Mouse (Mus musculus): ENCODE results near the gene Pdgfb.

The Pdgfb gene

DNA sequence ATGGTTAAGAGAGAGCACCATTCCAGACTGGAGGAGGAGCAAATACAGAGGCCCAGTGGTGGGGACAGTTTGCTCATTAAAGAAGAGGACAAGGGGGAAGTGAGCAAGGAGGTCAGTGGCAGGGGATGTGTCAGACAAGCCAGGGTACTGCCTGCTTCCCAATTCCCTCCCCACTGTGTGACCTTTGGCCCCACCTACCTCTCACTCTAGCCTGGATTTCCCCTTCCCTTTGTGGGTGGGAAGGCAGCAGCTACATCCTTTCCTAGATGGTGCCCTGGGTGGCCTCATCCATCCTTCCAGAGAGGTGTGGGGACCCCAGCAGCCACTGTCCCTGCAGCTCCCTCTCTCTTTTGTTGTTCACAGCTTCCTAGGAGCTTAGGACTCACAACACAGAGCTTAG is 20.1 kb upstream of the Pdgfb start:
- DNase-seq (ENCODE audit: low read depth, low spot score) = no peak

DNA sequence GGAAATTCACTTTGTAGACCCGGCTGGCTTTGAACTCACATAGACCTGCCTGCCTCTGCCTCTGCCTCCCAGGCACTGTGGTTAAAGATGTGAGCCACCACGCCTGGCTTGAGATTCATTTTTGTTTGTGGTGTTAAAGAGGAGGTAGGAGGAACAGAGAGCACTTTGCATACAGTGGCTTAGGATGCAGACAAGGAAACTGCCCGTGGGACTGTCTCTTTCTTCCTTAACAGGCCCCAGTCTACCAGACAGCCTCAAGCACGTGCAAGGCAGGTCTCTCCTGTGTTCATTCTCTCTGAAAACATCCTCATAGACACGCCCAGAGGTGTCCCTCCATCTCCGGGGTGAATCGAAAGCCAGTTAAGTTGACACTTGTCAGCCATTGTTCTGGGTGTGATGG is 19.6 kb upstream of the Pdgfb start:
- DNase-seq (ENCODE audit: low read depth, low spot score) = no peak

DNA sequence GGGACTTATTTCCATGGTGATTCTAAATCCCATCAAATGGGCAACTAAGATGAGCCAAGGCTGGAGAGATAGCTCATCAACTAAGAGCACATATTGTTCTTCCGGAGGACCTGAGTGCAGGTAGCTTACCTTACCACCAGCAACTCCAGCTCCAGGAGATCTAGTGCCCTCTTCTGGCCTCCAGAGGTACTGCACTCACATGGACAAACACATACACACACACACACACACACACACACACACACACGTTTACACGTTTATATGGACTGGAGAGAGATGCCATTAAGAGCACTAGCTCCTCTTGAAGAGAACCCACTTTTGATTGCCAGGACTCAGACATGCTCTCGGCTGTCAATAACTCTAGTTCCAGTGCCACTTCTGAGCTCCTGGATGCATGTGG is 16.4 kb upstream of the Pdgfb start:
- DNase-seq (ENCODE audit: low read depth, low spot score) = no peak

DNA sequence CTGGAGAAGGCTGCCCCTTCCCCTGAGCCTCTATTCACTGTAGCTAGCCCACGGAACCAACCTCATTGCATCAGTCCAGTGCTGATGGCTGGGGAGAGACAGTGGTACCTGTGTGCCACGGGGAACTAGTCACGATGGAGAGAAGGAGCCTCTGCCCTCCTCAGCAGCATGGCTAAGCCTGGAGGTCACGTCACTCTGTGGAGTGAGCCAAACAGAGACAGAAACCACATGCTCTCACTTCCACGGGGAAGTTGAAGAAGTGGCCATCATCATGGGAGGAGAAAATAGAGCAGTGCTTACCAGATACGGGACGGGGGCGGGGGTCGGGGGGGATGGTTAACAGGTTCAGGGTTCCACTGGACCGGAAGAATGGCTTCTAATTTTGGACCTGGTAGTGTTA is 15.6 kb upstream of the Pdgfb start:
- DNase-seq (ENCODE audit: low read depth, low spot score) = no peak

DNA sequence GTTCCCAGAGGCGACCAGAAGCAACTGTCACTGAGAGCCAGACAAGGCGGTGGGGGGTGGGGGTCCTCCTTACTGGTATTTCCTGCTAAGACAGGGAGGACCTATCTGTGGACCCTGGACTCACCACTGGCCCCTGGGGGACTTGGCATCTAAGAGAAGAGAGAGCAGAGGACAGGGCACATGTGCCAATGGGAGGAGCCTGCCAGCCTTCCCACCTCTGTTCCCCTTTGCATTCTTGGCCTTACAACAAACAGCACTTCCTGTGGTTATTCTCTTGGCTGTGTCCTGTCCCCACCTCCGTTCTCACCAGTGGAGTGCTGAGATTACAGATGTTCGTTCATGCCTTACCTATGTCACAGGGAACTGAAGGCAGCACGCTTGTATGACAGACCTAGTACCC is 14.1 kb upstream of the Pdgfb start:
- DNase-seq (ENCODE audit: low read depth, low spot score) = no peak

DNA sequence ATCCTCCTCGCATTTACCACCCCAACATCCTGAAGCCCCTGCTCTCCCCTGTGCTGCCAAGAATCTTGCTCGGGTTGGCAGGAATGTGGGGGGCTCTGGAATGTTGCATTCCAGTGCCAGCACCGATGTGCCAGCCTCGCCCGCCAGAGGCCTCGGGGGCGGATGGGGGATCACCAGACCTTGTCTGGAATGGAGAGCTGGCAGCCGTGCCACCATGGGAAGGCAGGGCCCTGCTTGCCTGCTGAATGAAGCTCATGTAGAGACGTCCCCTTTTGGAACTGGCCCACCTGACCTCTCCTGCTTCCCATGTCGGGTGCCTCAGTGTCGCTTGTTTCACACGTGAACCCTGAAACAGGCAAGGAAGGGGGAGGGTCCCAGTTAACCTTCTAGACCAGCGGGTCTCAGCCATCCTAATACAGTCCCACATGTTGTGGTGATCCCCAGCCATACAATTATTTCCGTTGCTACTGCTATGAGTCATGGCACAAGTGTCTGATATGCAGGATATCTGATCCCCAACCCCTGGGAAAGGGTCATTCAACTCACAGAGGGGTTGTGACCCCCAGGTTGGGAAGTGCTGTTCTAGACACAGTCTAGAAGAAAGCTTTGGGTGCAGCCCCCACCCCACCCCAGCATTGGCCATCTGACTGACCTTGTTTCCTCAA is 12.0 kb upstream of the Pdgfb start:
- no peak for DNase-seq (ENCODE audit: low read depth, low spot score)

DNA sequence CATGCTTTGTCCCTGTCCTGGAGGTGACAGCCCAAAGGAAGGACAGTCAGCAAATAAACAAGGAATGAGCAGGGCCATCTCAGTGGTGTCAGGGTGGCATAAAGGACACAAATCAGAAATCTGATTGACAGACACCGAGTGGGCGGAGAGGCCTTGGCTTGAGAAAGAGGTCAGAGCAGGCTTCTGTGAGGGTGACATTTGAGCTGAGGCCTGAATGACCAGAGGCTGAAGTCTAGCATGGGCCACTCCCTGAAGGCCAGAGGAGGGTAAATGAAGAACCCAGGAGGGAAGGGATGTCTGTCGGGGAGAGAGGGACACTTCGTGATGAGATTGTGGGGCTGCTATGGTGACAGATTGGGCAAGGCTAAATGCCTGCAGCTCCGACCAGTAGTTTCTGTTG is 11.3 kb upstream of the Pdgfb start:
- no peak for DNase-seq (ENCODE audit: low read depth, low spot score)

DNA sequence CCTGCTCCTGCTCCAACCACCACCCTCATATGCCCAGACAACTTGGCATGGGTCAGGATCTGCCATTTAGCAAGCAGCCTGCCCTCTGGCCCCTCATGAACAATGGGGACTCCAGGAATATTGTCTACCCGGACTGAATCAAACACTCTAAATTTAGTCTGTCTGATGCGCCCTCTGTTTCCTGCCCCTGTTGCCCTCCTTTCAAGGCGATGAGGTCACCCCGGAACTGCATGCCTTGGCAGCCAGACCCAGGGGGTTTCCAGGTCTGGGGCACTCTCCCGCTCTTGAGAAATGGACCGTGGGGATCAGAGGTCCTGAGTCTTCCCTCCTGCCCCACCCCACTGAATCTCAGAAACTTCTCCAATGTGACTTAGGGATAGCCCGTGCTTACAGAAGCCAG is 10.8 kb upstream of the Pdgfb start:
- DNase-seq (ENCODE audit: low read depth, low spot score) = no peak

DNA sequence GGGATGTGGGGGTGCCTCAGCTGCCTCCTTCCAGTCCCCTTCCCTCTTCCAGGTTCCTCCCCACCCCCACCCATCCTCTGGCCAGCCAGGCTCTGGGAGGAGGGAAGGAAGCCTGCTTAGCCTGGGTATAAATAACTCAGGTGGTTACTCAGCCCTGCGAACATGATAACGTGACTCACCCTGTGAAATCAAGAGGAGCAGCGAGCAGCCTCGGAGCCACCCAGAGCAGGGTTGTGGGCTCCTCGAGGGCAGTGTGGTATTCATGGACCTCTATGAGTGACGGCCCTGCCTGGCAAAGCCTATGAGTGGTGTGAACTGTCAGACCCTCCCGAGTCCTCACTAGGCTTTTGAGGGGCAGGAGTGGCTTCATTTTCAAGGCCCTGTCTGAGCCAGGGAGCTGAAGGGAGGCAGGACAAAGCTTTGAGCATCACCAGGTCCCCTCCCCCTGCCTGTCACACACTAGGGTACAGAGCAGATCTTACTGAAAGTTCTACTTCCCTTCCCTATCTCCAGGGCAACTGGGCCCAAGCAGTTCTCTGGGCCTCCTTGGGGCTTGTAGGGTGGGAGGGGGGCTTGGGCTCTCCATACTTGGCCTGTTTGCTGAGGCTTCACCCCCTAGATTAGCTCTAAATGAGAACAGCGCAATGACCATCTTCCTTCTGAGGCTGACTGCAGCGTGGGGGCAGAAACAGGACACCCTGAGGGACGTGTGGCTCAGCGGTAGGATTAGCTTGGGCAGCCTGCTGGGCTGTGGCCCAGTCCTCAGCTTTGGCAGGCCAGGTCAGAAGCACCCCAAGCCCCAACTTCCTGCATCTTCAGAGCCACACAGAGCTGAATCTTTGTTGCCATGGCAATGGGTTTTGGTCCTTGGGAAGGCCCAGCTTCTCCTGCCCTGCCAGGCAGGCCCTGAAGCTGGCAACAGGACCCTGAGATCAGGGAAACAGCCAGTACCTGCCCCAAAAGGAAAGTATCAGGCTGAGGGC is 9.8 kb upstream of the Pdgfb start:
- no peak for DNase-seq (ENCODE audit: low read depth, low spot score)

DNA sequence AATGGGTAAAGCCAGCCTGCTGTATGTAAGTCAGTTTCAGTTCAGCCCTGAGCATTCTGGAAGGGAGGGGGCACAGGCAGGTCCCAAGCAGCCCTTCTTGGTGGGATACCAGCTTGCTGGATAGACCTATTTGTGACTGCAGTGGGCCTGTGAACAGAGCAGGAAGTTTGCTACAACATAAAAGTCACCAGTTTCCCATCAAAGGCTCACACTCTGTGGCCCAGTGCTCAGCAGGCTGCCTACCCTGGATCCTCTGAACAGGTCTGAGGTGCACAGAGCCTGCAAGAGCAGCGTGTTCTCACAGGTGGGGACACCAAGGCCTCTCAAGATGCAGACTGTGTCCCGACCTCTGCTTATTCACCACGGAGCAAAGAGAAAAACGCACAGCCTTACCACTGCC is 5.7 kb upstream of the Pdgfb start:
- no peak for DNase-seq (ENCODE audit: low read depth, low spot score)

DNA sequence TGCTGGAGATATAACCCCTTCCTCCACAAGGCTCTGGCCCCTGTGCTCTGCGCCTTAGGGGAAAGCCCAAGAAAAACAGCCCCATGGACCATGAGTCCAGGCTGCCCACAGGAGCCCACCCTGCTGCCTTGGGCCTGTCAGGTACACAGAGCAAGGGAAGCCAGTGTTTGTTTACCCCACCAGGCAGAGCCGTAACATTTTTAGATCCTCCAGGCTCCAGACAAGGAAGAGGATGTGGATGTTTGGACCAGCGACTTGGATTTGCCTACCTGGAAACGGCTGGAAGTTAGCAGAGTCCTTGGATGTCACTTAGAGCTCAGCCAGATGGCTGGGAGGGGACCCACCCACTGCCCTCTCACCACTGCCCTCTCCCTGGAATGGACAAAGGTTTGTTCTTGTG is 4.8 kb upstream of the Pdgfb start:
- no peak for DNase-seq (ENCODE audit: low read depth, low spot score)

DNA sequence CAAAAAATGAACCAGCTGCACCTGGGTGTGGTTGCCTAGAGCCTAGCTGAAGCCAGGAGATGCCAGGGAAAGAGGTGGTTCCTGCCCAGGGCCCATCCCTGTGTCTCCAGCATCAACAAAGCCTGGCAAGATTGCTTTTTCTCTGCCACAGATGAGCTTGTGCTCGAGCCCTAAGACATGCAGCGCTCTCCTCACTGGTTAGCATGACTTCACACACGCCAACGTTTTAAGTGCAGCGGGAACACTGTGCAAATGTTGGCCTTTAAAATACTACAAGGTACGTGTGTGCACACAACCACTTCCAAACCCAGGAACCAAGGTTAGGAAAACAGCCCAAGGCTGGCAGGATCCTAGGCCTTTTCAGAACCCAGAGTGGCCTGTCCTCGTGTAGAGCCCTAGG is 4.4 kb upstream of the Pdgfb start:
- DNase-seq (ENCODE audit: low read depth, low spot score) = no peak

DNA sequence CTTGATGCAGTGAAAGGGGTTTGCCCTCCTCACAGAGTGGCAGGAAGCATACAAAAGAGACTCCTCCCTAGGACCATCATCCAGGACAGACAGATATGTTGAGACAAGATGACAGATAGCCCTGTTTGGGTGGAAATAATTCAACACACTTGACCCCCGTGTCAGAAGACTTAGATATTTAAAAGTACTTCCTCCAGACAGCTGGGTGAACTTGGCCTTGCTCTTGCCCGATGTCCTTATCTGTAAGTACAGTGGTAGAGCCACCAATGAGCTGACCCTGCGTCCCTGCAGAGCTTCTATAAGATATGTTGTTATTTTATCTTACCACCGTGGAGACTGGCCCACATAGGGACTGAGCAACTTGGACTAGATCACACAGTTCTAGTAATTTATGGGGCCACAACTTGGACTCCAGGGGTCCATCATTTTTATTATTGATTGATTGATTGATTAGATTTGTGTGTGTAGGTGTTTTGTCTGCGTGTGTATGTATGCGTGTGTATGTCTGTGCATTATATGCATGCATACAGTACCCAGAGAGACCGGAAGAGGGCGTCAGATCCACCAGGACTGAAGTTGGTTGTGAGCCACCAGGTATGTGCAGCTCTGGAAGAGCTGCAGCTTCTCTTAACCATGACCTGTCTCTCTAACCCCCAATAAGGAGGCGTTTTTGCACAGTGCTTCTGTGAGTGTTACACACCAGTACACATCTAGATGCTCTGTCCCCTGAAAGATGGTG is 2.0 kb upstream of the Pdgfb start:
- no peak for DNase-seq (ENCODE audit: low read depth, low spot score)

DNA sequence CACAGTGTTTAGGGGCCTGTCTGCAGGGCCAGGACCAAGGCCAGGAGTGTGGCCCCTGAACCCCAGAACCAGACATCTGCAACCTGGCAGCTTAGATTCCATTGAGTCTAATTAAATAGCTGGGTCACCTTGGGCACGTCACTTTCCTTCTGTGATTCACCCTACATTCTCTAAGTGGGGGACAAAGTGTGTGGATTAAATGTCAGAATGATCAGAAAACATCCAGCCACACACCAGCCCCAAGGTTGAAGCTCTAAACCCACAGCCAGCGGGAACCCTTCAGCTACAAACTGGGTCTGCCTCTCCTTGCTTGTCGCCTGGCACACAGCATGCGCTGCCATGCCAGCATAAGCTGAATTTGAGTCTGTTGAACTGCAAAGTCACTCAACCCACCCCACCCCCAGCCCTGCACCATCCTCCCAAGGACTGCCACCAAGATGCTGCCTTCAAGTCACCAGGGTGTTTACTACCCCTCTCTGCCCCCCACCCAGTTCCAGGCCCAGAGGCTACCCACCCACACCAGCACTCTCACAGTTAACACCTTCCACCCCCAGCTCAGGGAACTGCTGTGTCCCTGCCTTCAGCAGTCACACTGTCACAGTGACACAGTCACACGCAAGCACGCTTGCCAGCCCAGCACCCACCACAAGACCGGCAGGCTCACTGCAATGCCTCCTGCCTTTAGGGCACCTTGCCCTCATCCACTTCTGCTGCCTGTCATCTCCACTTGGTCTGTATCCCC is 605 bp upstream of the Pdgfb start:
- DNase-seq (ENCODE audit: low read depth, low spot score) = no peak

DNA sequence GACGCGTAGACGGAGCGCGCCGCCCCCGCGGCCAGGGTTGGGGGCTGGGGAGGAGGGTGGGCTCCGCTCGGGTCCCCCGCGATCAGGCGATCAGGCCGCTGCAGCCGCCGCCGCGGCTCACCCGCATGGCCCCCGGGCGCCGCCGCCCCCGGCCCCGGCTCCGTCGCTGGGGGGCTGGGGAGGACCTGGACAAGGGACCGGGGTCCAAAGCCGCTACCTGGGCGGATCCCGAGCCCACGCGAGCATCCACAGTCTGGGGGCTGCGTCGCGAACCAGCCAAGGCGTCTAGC is 801 bp downstream of the Pdgfb start:
- DNase-seq (ENCODE audit: low read depth, low spot score) = no peak

DNA sequence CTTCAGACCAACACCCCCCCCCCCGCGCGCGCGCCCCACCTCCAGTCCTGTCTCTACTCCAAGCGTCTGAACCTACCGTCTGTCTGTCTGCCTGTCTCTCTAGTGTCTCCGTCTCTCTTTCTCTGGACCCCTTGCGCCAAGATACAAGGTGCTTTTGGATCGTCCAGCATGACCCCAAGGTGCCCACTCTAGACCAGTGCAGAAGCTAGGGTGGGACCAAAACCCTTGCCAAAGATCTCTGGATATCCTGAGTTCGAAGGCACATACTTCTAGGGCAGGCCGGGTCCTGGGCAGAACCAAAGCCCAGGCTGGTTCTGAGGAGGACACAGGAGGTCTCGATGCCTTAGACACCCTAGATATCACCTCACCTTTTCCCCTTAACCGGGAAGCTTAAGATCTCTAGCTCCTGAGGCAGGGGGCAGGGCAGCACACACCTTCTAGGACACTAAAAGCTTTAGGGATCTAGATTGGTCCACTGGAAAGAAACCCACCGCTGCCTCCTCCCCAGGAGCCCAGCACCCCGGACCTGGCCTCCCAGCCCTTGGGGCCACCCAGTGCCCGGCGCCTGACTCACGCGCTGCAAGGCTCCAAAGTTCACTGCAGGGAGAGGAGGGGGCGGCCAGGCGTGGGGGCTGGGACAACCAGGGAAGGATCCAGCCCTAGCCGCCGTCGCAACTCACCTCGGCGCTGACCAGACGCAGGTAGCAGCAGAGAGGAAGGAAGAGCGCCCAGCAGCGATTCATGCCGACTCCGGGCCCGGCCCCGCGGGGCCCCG is 1.3 kb downstream of the Pdgfb start:
- no peak for DNase-seq (ENCODE audit: low read depth, low spot score)

DNA sequence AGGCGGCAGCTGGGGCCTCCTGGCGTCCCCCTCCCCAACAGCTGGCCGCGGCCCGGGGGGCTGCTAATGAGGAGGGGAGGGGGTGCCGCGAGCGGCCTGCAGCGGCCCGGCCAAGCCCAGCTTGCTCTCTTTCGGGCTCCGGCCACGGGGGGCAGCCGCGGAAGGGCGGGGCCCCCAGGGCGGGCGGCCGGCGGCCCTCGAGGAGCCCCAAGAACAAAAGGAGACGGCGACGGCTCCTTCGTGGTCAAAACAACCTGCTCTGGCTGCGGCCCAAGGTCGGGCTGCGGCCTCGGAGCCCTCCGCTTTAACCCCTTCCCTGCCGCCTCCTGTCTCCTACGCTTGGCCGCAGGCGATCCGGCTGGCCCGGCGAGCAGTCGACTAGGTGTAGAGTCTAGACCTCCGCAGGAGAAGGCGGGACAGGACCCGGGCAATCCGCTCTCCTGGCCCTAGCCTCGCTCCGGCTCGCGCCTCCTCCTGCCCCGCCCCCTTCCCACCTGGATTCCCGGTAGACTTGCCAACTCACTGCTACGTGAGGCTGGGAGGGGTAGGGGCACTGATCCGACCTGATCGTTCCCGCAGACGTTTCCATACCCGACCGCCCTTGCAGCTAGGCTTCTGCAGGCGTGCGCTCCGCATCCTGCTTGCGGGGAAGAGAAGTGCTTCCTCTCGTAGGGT is 2.1 kb downstream of the Pdgfb start:
- DNase-seq (ENCODE audit: low read depth, low spot score) = no peak

DNA sequence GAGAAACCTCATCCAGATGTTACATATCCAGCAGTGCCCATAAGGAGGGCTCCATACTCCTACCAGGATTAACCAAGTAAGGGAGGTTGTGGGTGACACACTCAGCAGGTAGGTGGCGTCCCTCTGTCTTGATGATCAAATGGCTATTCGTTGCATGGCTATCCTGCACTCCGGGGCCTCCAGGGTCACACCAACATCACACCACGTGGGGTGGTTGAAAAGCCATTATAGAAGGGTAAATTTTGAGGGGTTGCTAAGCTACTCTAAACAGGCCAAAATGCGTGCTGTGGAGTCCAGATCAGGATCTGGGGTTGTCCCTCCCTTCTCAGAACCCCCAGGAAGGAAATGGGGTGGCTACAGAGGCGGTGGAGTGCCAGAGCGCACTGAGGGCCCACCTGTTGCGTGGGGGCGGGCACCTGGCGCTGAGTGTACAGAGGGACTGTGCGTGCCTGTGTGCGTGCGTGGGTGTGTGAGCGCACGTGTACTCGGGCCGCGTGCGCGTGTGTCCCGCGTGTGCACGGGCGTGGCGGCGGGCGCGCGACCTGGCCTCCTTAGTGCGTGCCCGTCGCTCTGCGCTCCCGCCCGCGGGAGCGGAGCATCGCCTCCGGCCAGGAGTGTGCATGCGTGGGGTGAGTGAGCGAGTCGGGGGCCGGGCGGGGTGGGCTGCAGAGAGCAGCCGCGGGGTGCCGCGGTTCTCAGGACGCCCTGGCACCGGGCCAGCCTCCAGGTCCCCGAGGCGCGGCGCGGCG is 2.8 kb downstream of the Pdgfb start:
- DNase-seq (ENCODE audit: low read depth, low spot score) = peak; percentile 50

DNA sequence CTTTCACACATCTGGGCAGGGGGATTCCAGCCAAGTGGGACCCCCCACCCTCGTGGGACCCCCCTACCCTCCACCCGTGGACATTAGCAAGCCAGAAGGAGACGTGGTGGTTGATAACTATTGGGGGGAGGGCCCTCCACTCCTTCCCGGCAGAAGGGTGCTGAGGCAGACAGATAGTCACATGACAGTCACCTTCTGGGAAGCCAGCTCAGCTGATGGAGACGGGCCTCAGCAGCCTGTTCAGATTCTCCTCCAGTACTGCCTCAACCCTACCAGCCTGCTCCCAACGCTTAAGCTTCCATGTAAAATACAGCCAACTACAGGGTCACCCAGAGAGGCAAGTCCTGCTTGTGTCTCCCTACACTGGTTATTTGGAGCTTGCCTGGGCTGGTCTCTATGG is 3.6 kb downstream of the Pdgfb start:
- no peak for DNase-seq (ENCODE audit: low read depth, low spot score)

DNA sequence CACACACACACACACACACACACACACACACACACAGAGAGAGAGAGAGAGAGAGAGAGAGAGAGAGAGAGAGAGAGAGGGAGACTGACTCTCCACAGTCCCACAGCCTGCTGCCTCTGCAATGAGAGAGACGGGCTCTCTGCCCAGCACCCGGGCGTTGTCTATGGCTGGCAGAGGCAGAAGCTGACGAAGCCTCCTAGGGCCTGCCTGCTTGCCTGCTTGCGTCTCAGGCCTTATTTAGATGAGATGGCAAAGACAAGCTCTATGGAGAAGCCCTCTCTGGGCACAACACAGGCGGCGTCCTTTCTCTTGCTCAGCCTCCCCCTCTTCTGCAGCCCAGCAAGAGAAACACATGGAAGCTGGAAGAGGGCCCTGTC is 4.6 kb downstream of the Pdgfb start:
- no peak for DNase-seq (ENCODE audit: low read depth, low spot score)
